ENCODE assay signal across 23 mouse cellular contexts in the genomic region with DNA sequence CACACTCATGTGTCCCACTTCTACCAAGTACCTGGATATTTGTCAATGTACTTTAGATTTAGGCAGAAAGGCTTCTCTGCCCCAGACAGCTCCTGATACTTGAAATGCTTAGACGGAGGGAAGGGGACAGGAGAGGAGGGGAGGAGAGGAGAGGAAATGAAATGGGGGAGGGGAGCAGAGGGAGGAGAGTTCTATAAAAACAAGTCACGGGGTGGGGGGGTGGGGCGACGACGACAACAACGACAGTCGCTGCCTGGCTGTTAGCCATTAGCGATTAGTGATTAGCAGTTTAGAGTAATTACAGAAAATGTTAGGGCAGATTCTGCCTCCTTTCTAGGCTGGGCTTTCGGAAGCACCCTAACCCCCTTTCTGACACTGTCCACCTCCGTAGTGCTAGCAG. TPM values are rescaled to one million over a fixed set of nuclear protein-coding genes. Genes with fewer than 3 reads are reported as not detected.
DNase-seq lines count a peak whose midpoint lies in the region; ATAC-seq and TF ChIP-seq lines count a peak whose summit lies in the region.
"Had no signal": no experiment of that assay in that cellular context is flagged by ENCODE, and none has a peak within 500 bp of the region (broad histone marks: within the 10 kb centered on the region; RNA-seq: fewer than 3 reads in every experiment).

No protein-coding gene starts in this region.

- 9% methylated on average over 10 of the region's 10 CpGs for WGBS in heart, embryonic 10.5 days
- WGBS in kidney, embryonic 16.5 days, result 11% methylated on average over 10 of the region's 10 CpGs
- WGBS in lung, embryonic 14.5 days, result 12% methylated on average over 10 of the region's 10 CpGs
- WGBS in limb, embryonic 12.5 days, result 8% methylated on average over 10 of the region's 10 CpGs

- no peaks in the 10 kb centered on the region for H3K9me3 ChIP-seq in heart, embryonic 10.5 days
- no peaks in the 10 kb centered on the region for H3K9me3 ChIP-seq in kidney, embryonic 16.5 days (ENCODE audit: low read length)
- no peaks in the 10 kb centered on the region for H3K9me3 ChIP-seq in lung, embryonic 14.5 days (ENCODE audit: low read depth, low read length)
- no peaks in the 10 kb centered on the region for H3K9me3 ChIP-seq in limb, embryonic 12.5 days
- H3K9me3 ChIP-seq: embryonic facial prominence, embryonic 10.5 days; neural tube, embryonic 15.5 days had no signal

- intact Hi-C loops in heart, postnatal 25 days (cut with DNase I), result no loop called here

- no peak overlapping the region for H3K27ac ChIP-seq in heart, embryonic 10.5 days
- H3K27ac ChIP-seq in kidney, embryonic 16.5 days (ENCODE audit: low read length), result no peak overlapping the region
- no peak overlapping the region for H3K27ac ChIP-seq in lung, embryonic 14.5 days (ENCODE audit: low read depth)
- no peak overlapping the region for H3K27ac ChIP-seq in limb, embryonic 12.5 days
- H3K27ac ChIP-seq: embryonic facial prominence, embryonic 10.5 days; hindbrain, postnatal 0 days; neural tube, embryonic 15.5 days had no signal

- H3K4me1 ChIP-seq in heart, embryonic 10.5 days, result peaks cover 6% of the 10 kb centered on the region; the same call in 1 of the 2 replicates
- peaks cover 13% of the 10 kb centered on the region for H3K4me1 ChIP-seq in kidney, embryonic 16.5 days (ENCODE audit: insufficient read depth, low read length)
- peaks cover 4% of the 10 kb centered on the region; the same call in 1 of the 2 replicates for H3K4me1 ChIP-seq in lung, embryonic 14.5 days (ENCODE audit: insufficient read depth)
- peaks cover 32% of the 10 kb centered on the region for H3K4me1 ChIP-seq in limb, embryonic 12.5 days (replicated peaks)
- H3K4me1 ChIP-seq: neural tube, embryonic 15.5 days had no signal

- ATAC-seq in kidney, embryonic 16.5 days (ENCODE audit: low FRiP score, low TSS enrichment), result no peak
- ATAC-seq in lung, embryonic 14.5 days (ENCODE audit: insufficient read depth), result 0 out of 2 replicates have a peak, but pooled peaks have one; percentile 11
- no peak for ATAC-seq in limb, embryonic 12.5 days (ENCODE audit: insufficient number of reproducible peaks, insufficient read depth, low FRiP score, low TSS enrichment, low read depth)
- ATAC-seq: hindbrain, postnatal 0 days had no signal

- H3K4me2 ChIP-seq in kidney, embryonic 16.5 days (replicated peaks; ENCODE audit: low read depth, low read length), result no peak overlapping the region; the same call in 1 of the 2 replicates
- 0 out of 2 replicates have a peak overlapping the region, but pooled peaks have one; percentile 12 for H3K4me2 ChIP-seq in lung, embryonic 14.5 days
- H3K4me2 ChIP-seq in limb, embryonic 12.5 days, result peak overlapping the region; percentile 26; the same call in 1 of the 2 replicates
- H3K4me2 ChIP-seq: neural tube, embryonic 15.5 days had no signal

- no peak for DNase-seq in heart, embryonic 10.5 days (ENCODE audit: low spot score)
- DNase-seq in heart, postnatal 25 days (ENCODE audit: low spot score), result no peak
- peak; percentile 18 for DNase-seq in kidney, adult 18-20 months
- peak; percentile 26 for DNase-seq in lung, embryonic 14.5 days
- DNase-seq in lung, postnatal 36 days, result no peak
- no peak for DNase-seq in ovary, postnatal 10 days (ENCODE audit: low spot score)
- DNase-seq: adrenal gland, adult 8-10 months; B cell, adult 2 months; cerebellum, adult 11 months; cerebellum, postnatal 25 days; gastrocnemius, postnatal 36 days; heart, postnatal 14 days; lung, adult 2 months; midbrain, embryonic 14.5 days; thymus, postnatal 36 days had no signal

- peak overlapping the region; percentile 22; the same call in 1 of the 2 replicates for H3K4me3 ChIP-seq in heart, embryonic 10.5 days
- H3K4me3 ChIP-seq in kidney, embryonic 16.5 days (ENCODE audit: low read length), result no peak overlapping the region
- H3K4me3 ChIP-seq in lung, embryonic 14.5 days (ENCODE audit: low read depth, low read length), result no peak overlapping the region
- H3K4me3 ChIP-seq in limb, embryonic 12.5 days (replicated peaks), result no peak overlapping the region
- H3K4me3 ChIP-seq: embryonic facial prominence, embryonic 10.5 days; myocyte; neural tube, embryonic 15.5 days had no signal

- H3K36me3 ChIP-seq in heart, embryonic 10.5 days, result no peaks in the 10 kb centered on the region
- no peaks in the 10 kb centered on the region for H3K36me3 ChIP-seq in kidney, embryonic 16.5 days (ENCODE audit: insufficient read depth, low read length)
- H3K36me3 ChIP-seq in lung, embryonic 14.5 days (ENCODE audit: insufficient read depth), result no peaks in the 10 kb centered on the region
- no peaks in the 10 kb centered on the region for H3K36me3 ChIP-seq in limb, embryonic 12.5 days
- H3K36me3 ChIP-seq: embryonic facial prominence, embryonic 10.5 days; neural tube, embryonic 15.5 days had no signal

- TF ChIP-seq CTCF in lung, embryonic 14.5 days (IDR thresholded peaks at IDR 0.05; ENCODE audit: low read depth), result no peak

- no peaks in the 10 kb centered on the region for H3K27me3 ChIP-seq in heart, embryonic 10.5 days (ENCODE audit: insufficient read depth, poor library complexity, severe bottlenecking)
- no peaks in the 10 kb centered on the region for H3K27me3 ChIP-seq in kidney, embryonic 16.5 days (ENCODE audit: insufficient read depth, low read length)
- H3K27me3 ChIP-seq in lung, embryonic 14.5 days (ENCODE audit: insufficient read depth, low read length), result no peaks in the 10 kb centered on the region
- H3K27me3 ChIP-seq in limb, embryonic 12.5 days, result peaks cover 9% of the 10 kb centered on the region; the same call in 1 of the 2 replicates
- H3K27me3 ChIP-seq: neural tube, embryonic 15.5 days had no signal

- H3K9ac ChIP-seq in kidney, embryonic 16.5 days (replicated peaks; ENCODE audit: low read length), result no peak overlapping the region; the same call in 1 of the 2 replicates
- no peak overlapping the region for H3K9ac ChIP-seq in lung, embryonic 14.5 days
- H3K9ac ChIP-seq in limb, embryonic 12.5 days (replicated peaks), result no peak overlapping the region
- H3K9ac ChIP-seq: neural tube, embryonic 15.5 days had no signal

RNA-seq across cellular contexts. Expression of a gene that starts 15.1 kb away (rescaled TPM):
- 0.18 and 0.35 TPM in 2 replicates for polyA plus RNA-seq in heart, embryonic 10.5 days (2016; fragmentation: Nextera tagmentation; extraction: Ambion mirVana)
- 10 to 100 TPM in 1 of 2 experiments, 1 to 10 TPM in 1; 4.8 to 10.6 TPM for total RNA-seq in heart, postnatal 25 days (2021)
- polyA plus RNA-seq in kidney, embryonic 16.5 days (2015; fragmentation: Nextera tagmentation; extraction: Ambion mirVana), result 7.8 TPM in 2 replicates
- polyA plus RNA-seq in lung, embryonic 14.5 days (2014; fragmentation: Nextera tagmentation; extraction: Ambion mirVana), result 0.38 and 0.58 TPM in 2 replicates
- polyA plus RNA-seq in limb, embryonic 12.5 days (2016; fragmentation: Nextera tagmentation; extraction: Ambion mirVana), result 0.23 and 0.35 TPM in 2 replicates

RNA-seq across cellular contexts. Expression of a gene that starts 43.5 kb away (rescaled TPM):
- polyA plus RNA-seq in heart, embryonic 10.5 days (2016; fragmentation: Nextera tagmentation; extraction: Ambion mirVana), result 0.19 and 0.36 TPM in 2 replicates
- under 1 TPM in 1 of 2 experiments, not detected in 1; 0.34 TPM for total RNA-seq in heart, postnatal 25 days (2021)
- 1.0 and 2.0 TPM in 2 replicates for polyA plus RNA-seq in kidney, embryonic 16.5 days (2015; fragmentation: Nextera tagmentation; extraction: Ambion mirVana)
- polyA plus RNA-seq in lung, embryonic 14.5 days (2014; fragmentation: Nextera tagmentation; extraction: Ambion mirVana), result 0.47 and 0.78 TPM in 2 replicates
- not detected in 2 replicates for polyA plus RNA-seq in limb, embryonic 12.5 days (2016; fragmentation: Nextera tagmentation; extraction: Ambion mirVana)
- total RNA-seq: hindbrain, postnatal 0 days; left cerebral cortex, postnatal 36 days; megakaryocyte, adult 5-6 weeks had no signal
- polyA plus RNA-seq: embryonic facial prominence, embryonic 10.5 days; midbrain, embryonic 14.5 days; neural tube, embryonic 15.5 days had no signal

Comparison
In these comparisons a context has a peak if more than half of its experiments do, and no peak if none do; other contexts are left out.
1. DNase-seq: peak in kidney, adult 18-20 months (single experiment) and lung, embryonic 14.5 days (single experiment); none in heart, embryonic 10.5 days (single experiment), heart, postnatal 25 days (single experiment), lung, postnatal 36 days (single experiment) and ovary, postnatal 10 days (single experiment).